Mouse (Mus musculus): Measurements from ENCODE around the gene Smarcd1. TPM values are rescaled to one million over a fixed set of nuclear protein-coding genes. Genes with fewer than 3 reads are reported as not detected.
A peak's percentile ranks its signal among the peaks of the same experiment; 100 is the strongest.

The Smarcd1 gene
- total and polyA plus RNA-seq, 3 experiments, result 12.0 to 69.1 (median 43.3) TPM

GRCm38 (mm10) chr15:99711491-99711890 lies 9.6 kb downstream of the Smarcd1 start:
- Histone ChIP-seq H3K27me3 (ENCODE audit: insufficient read depth, low read length) (peaks cover 7% of the 10 kb centered on the region; the same call in 1 of the 2 replicates), H3K9me3 (replicated peaks) (peaks cover 6% of the 10 kb centered on the region; the same call in 1 of the 2 replicates), H3K4me3 (ENCODE audit: low read depth, low read length) (no peak overlapping the region), H3K36me3 (replicated peaks) (peaks cover 75% of the 10 kb centered on the region), H3K4me1 (ENCODE audit: insufficient read depth, low read depth, low read length) (peaks cover 11% of the 10 kb centered on the region)
- DNase-seq (ENCODE audit: low spot score), result no peak
- no peak for ATAC-seq (ENCODE audit: extremely low read depth, insufficient number of reproducible peaks, low FRiP score, poor library complexity, severe bottlenecking)
- no peak for TF ChIP-seq POLR2AphosphoS5 (IDR thresholded peaks at IDR 0.05; ENCODE audit: insufficient replicate concordance, low read depth, low read length)
- TF ChIP-seq TAL1 (conservative IDR thresholded peaks at IDR 0.05; ENCODE audit: low read depth, low read length), result no peak
- no peak for TF ChIP-seq GATA2 (IDR thresholded peaks at IDR 0.05; ENCODE audit: borderline replicate concordance, low read depth, low read length)
- TF ChIP-seq CTCF (IDR thresholded peaks at IDR 0.05; ENCODE audit: low read depth, low read length), result no peak
- no peak for TF ChIP-seq GATA1 (IDR thresholded peaks at IDR 0.05; ENCODE audit: borderline replicate concordance, low read length)

GRCm38 (mm10) chr15:99712666-99713559 lies 11.0 kb downstream of the Smarcd1 start:
- H3K36me3 ChIP-seq (replicated peaks), result peaks cover 64% of the 10 kb centered on the region
- DNase-seq (ENCODE audit: low spot score), result no peak
- no peak for TF ChIP-seq CTCF (IDR thresholded peaks at IDR 0.05; ENCODE audit: low read depth, low read length)
- no peak for TF ChIP-seq GATA1 (IDR thresholded peaks at IDR 0.05; ENCODE audit: borderline replicate concordance, low read length)
- no peak for TF ChIP-seq TAL1 (conservative IDR thresholded peaks at IDR 0.05; ENCODE audit: low read depth, low read length)
- TF ChIP-seq POLR2AphosphoS5 (IDR thresholded peaks at IDR 0.05; ENCODE audit: insufficient replicate concordance, low read depth, low read length), result no peak
- no peak for TF ChIP-seq GATA2 (IDR thresholded peaks at IDR 0.05; ENCODE audit: borderline replicate concordance, low read depth, low read length)
- H3K27me3 ChIP-seq (ENCODE audit: insufficient read depth, low read length), result peaks cover 20% of the 10 kb centered on the region
- H3K4me3 ChIP-seq (ENCODE audit: low read depth, low read length), result no peak overlapping the region
- peaks cover 11% of the 10 kb centered on the region for H3K4me1 ChIP-seq (ENCODE audit: insufficient read depth, low read depth, low read length)
- H3K9me3 ChIP-seq (replicated peaks), result peaks cover 2% of the 10 kb centered on the region; the same call in 1 of the 2 replicates
- no peak for ATAC-seq (ENCODE audit: extremely low read depth, insufficient number of reproducible peaks, low FRiP score, poor library complexity, severe bottlenecking)

GRCm38 (mm10) chr15:99713569-99713968 lies 11.6 kb downstream of the Smarcd1 start:
- TF ChIP-seq CTCF (IDR thresholded peaks at IDR 0.05; ENCODE audit: low read depth, low read length) (no peak), GATA1 (IDR thresholded peaks at IDR 0.05; ENCODE audit: borderline replicate concordance, low read length) (no peak), POLR2AphosphoS5 (IDR thresholded peaks at IDR 0.05; ENCODE audit: insufficient replicate concordance, low read depth, low read length) (no peak), TAL1 (conservative IDR thresholded peaks at IDR 0.05; ENCODE audit: low read depth, low read length) (no peak), GATA2 (IDR thresholded peaks at IDR 0.05; ENCODE audit: borderline replicate concordance, low read depth, low read length) (no peak)
- no peak for DNase-seq (ENCODE audit: low spot score)
- Histone ChIP-seq H3K4me3 (ENCODE audit: low read depth, low read length) (no peak overlapping the region), H3K9me3 (replicated peaks) (no peaks in the 10 kb centered on the region), H3K27me3 (ENCODE audit: insufficient read depth, low read length) (peaks cover 27% of the 10 kb centered on the region), H3K36me3 (replicated peaks) (peaks cover 59% of the 10 kb centered on the region), H3K4me1 (ENCODE audit: insufficient read depth, low read depth, low read length) (peaks cover 14% of the 10 kb centered on the region)
- no peak for ATAC-seq (ENCODE audit: extremely low read depth, insufficient number of reproducible peaks, low FRiP score, poor library complexity, severe bottlenecking)

- ATAC-seq (ENCODE audit: extremely low read depth, insufficient number of reproducible peaks, low FRiP score, poor library complexity, severe bottlenecking) (no peak), DNase-seq (ENCODE audit: low spot score) (no peak)
- Histone ChIP-seq H3K27me3 (ENCODE audit: insufficient read depth, low read length) (peaks cover 33% of the 10 kb centered on the region), H3K9me3 (replicated peaks) (no peaks in the 10 kb centered on the region), H3K36me3 (replicated peaks) (peaks cover 53% of the 10 kb centered on the region), H3K4me1 (ENCODE audit: insufficient read depth, low read depth, low read length) (peaks cover 14% of the 10 kb centered on the region), H3K4me3 (ENCODE audit: low read depth, low read length) (no peak overlapping the region)
- TF ChIP-seq POLR2AphosphoS5 (IDR thresholded peaks at IDR 0.05; ENCODE audit: insufficient replicate concordance, low read depth, low read length), result no peak
- no peak for TF ChIP-seq GATA1 (IDR thresholded peaks at IDR 0.05; ENCODE audit: borderline replicate concordance, low read length)
These were observed 12.3 kb downstream of the Smarcd1 start for GRCm38 (mm10) chr15:99714206-99714605.

- H3K4me1 ChIP-seq (ENCODE audit: insufficient read depth, low read depth, low read length), result peaks cover 14% of the 10 kb centered on the region
- ATAC-seq (ENCODE audit: extremely low read depth, insufficient number of reproducible peaks, low FRiP score, poor library complexity, severe bottlenecking), result peak; percentile 66
- peak; percentile 59 for DNase-seq (ENCODE audit: low spot score)
These were observed 12.9 kb downstream of the Smarcd1 start for GRCm38 (mm10) chr15:99714858-99715257.

GRCm38 (mm10) chr15:99715361-99715865 lies 13.5 kb downstream of the Smarcd1 start:
- no peak for ATAC-seq (ENCODE audit: extremely low read depth, insufficient number of reproducible peaks, low FRiP score, poor library complexity, severe bottlenecking)
- H3K27me3 ChIP-seq (ENCODE audit: insufficient read depth, low read length), result peaks cover 45% of the 10 kb centered on the region
- no peak overlapping the region for H3K4me3 ChIP-seq (ENCODE audit: low read depth, low read length)
- peaks cover 41% of the 10 kb centered on the region for H3K36me3 ChIP-seq (replicated peaks)
- no peaks in the 10 kb centered on the region for H3K9me3 ChIP-seq (replicated peaks)
- no peak for TF ChIP-seq GATA1 (IDR thresholded peaks at IDR 0.05; ENCODE audit: borderline replicate concordance, low read length)
- no peak for TF ChIP-seq POLR2AphosphoS5 (IDR thresholded peaks at IDR 0.05; ENCODE audit: insufficient replicate concordance, low read depth, low read length)
- peaks cover 14% of the 10 kb centered on the region for H3K4me1 ChIP-seq (ENCODE audit: insufficient read depth, low read depth, low read length)
- no peak for DNase-seq (ENCODE audit: low spot score)

More at GRCm38 (mm10) chr15:99714858-99715257, 12.9 kb downstream of the Smarcd1 start:
- H3K9me3 ChIP-seq (replicated peaks), result no peaks in the 10 kb centered on the region
- no peak overlapping the region for H3K4me3 ChIP-seq (ENCODE audit: low read depth, low read length)
- TF ChIP-seq CTCF (IDR thresholded peaks at IDR 0.05; ENCODE audit: low read depth, low read length), result peak; percentile 95
- no peak for TF ChIP-seq TAL1 (conservative IDR thresholded peaks at IDR 0.05; ENCODE audit: low read depth, low read length)
- no peak for TF ChIP-seq POLR2AphosphoS5 (IDR thresholded peaks at IDR 0.05; ENCODE audit: insufficient replicate concordance, low read depth, low read length)
- H3K27me3 ChIP-seq (ENCODE audit: insufficient read depth, low read length), result peaks cover 39% of the 10 kb centered on the region
- H3K36me3 ChIP-seq (replicated peaks), result peaks cover 46% of the 10 kb centered on the region
